ENCODE assay signal across 8 mouse cellular contexts in the genomic region with DNA sequence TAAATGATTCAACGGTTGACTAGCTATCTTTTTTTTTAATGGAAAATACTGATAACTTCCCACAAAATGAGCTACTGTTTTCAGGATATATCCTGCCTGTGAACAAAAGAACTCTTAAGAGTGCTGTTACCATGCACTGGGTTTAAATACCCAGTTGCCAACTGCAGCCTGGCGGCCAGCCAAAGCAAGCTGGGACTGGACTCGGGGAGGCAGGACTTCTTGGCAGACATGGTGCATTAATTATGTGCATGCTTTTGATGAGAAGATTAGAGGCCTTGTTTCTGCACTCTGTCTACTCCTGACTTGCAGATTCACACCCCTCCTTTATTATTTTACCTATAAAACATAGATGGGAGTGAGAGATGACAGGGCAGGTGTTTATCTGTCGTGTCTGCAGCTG. TPM values are rescaled to one million over a fixed set of nuclear protein-coding genes. Genes with fewer than 3 reads are reported as not detected.
DNase-seq lines count a peak whose midpoint lies in the region; ATAC-seq and TF ChIP-seq lines count a peak whose summit lies in the region.

No protein-coding gene starts in this region.

- no peak overlapping the region for H3K9ac ChIP-seq in midbrain, embryonic 14.5 days (replicated peaks; ENCODE audit: low read length)

- TF ChIP-seq CTCF in left cerebral cortex, adult 2 months (IDR thresholded peaks at IDR 0.05) = no peak

- ATAC-seq in midbrain, embryonic 14.5 days (ENCODE audit: low FRiP score, low TSS enrichment) = peak; percentile 21
- no peak for ATAC-seq in monocyte, adult 5-6 weeks (replicated peaks; ENCODE audit: insufficient number of reproducible peaks, low FRiP score, low TSS enrichment, poor library complexity, severe bottlenecking)

- intact Hi-C loops in left cerebral cortex, adult 2 months (cut with DNase I) = no loop called here

- H3K27ac ChIP-seq in left cerebral cortex, adult 2 months = peak overlapping the region; percentile 40; the same call in 1 of the 2 replicates
- peak overlapping the region; percentile 66 for H3K27ac ChIP-seq in midbrain, embryonic 14.5 days (replicated peaks; ENCODE audit: low read depth, low read length)

- no peak overlapping the region for H3K4me2 ChIP-seq in midbrain, embryonic 14.5 days (ENCODE audit: low read length)

- no peak overlapping the region for H3K4me3 ChIP-seq in left cerebral cortex, adult 2 months
- no peak overlapping the region for H3K4me3 ChIP-seq in midbrain, embryonic 14.5 days (replicated peaks; ENCODE audit: low read depth, low read length)

- no peaks in the 10 kb centered on the region for H3K27me3 ChIP-seq in midbrain, embryonic 14.5 days (ENCODE audit: control insufficient read depth, insufficient read depth, low read length)

- peaks cover 13% of the 10 kb centered on the region for H3K4me1 ChIP-seq in midbrain, embryonic 14.5 days (ENCODE audit: control insufficient read depth, insufficient read depth, low read length)

- H3K9me3 ChIP-seq in midbrain, embryonic 14.5 days (ENCODE audit: control insufficient read depth, low read length) = no peaks in the 10 kb centered on the region

- no peaks in the 10 kb centered on the region for H3K36me3 ChIP-seq in midbrain, embryonic 14.5 days (ENCODE audit: control insufficient read depth, insufficient read depth, low read length)

- 31% methylated on average over 4 of the region's 4 CpGs for WGBS in midbrain, embryonic 14.5 days

- DNase-seq in 3134 (ENCODE audit: extremely low read depth, insufficient read length, low spot score) = peak; percentile 49
- peak; percentile 78 for DNase-seq in adrenal gland, adult 8-10 months
- peak; percentile 47 to 83 for DNase-seq in frontal cortex, adult 2 months (ENCODE audit: extremely low spot score in 1 of 2, low spot score in 1 of 2)
- DNase-seq in heart, postnatal 4 days = peak; percentile 87
- DNase-seq in left cerebral cortex, adult 2 months (ENCODE audit: extremely low spot score in 1 of 2, low spot score in 2 of 2) = peak; percentile 67 to 69
- peak; percentile 91 for DNase-seq in midbrain, embryonic 14.5 days
- DNase-seq in testis, postnatal 14 days (ENCODE audit: low spot score) = peak; percentile 64

RNA-seq across cellular contexts. Expression of gene Gpcpd1, which starts 5.3 kb away (rescaled TPM):
- 10 to 100 TPM; 19.5 to 61.3 (median 25.4) TPM for total RNA-seq in adrenal gland, adult 8-10 months (2022)
- polyA plus RNA-seq in frontal cortex, adult 2 months (2012; rRNA removed) = 89.0 and 90.7 TPM in 2 replicates
- total RNA-seq in heart, postnatal 4 days (2021) = 10 to 100 TPM; 62.0 to 71.1 TPM
- total RNA-seq in left cerebral cortex, adult 2 months (2021) = 10 to 100 TPM; 74.2 to 86.0 TPM
- polyA plus RNA-seq in midbrain, embryonic 14.5 days (2014; fragmentation: Nextera tagmentation; extraction: Ambion mirVana) = 87.5 and 104 TPM in 2 replicates
- 230 to 311 TPM (median 284 TPM) in 3 replicates for total RNA-seq in monocyte, adult 5-6 weeks (2017)
